Mouse (Mus musculus): ENCODE data around the gene Sik3. TPM values are rescaled to one million over a fixed set of nuclear protein-coding genes. Genes with fewer than 3 reads are reported as not detected.

Sik3 gene
- polyA plus RNA-seq, 2 experiments = 13.7 to 23.9 TPM

- no peak for TF ChIP-seq POLR2A (IDR thresholded peaks at IDR 0.05; ENCODE audit: borderline replicate concordance, extremely low read depth, insufficient read depth, insufficient read length)
- no peak for DNase-seq (ENCODE audit: low spot score)
- ATAC-seq (ENCODE audit: low FRiP score, low read depth) = no peak
- Histone ChIP-seq H3K27ac (replicated peaks; ENCODE audit: low read depth, low read length) (no peak overlapping the region), H3K9ac (ENCODE audit: low read depth, low read length, severe bottlenecking) (no peak overlapping the region), H3K4me2 (replicated peaks; ENCODE audit: low read depth, low read length, severe bottlenecking) (no peak overlapping the region), H3K27me3 (ENCODE audit: control insufficient read depth, insufficient read depth, low read length) (no peaks in the 10 kb centered on the region), H3K4me1 (ENCODE audit: control insufficient read depth, insufficient read depth, low read length) (peaks cover 10% of the 10 kb centered on the region; the same call in 1 of the 2 replicates), H3K9me3 (ENCODE audit: control insufficient read depth, low read length) (no peaks in the 10 kb centered on the region), H3K36me3 (ENCODE audit: control insufficient read depth, insufficient read depth, low read length) (no peaks in the 10 kb centered on the region), H3K4me3 (replicated peaks; ENCODE audit: low read length) (no peak overlapping the region)
- 35% methylated on average over 7 of the region's 7 CpGs for WGBS
Observed at GRCm38 (mm10) chr9:46049525-46049924, 36.9 kb downstream of the Sik3 start.

- H3K4me1 ChIP-seq (ENCODE audit: control insufficient read depth, insufficient read depth, low read length) = peaks cover 10% of the 10 kb centered on the region; the same call in 1 of the 2 replicates
- H3K9me3 ChIP-seq (ENCODE audit: control insufficient read depth, low read length) = no peaks in the 10 kb centered on the region
- 61% methylated on average over 8 of the region's 8 CpGs for WGBS
- H3K4me2 ChIP-seq (replicated peaks; ENCODE audit: low read depth, low read length, severe bottlenecking) = no peak overlapping the region
- H3K27ac ChIP-seq (replicated peaks; ENCODE audit: low read depth, low read length) = no peak overlapping the region
- H3K9ac ChIP-seq (ENCODE audit: low read depth, low read length, severe bottlenecking) = no peak overlapping the region
- H3K4me3 ChIP-seq (replicated peaks; ENCODE audit: low read length) = no peak overlapping the region
- DNase-seq (ENCODE audit: low spot score) = no peak
- no peak for ATAC-seq (ENCODE audit: low FRiP score, low read depth)
- no peak for TF ChIP-seq POLR2A (IDR thresholded peaks at IDR 0.05; ENCODE audit: borderline replicate concordance, extremely low read depth, insufficient read depth, insufficient read length)
- H3K27me3 ChIP-seq (ENCODE audit: control insufficient read depth, insufficient read depth, low read length) = no peaks in the 10 kb centered on the region
- no peaks in the 10 kb centered on the region for H3K36me3 ChIP-seq (ENCODE audit: control insufficient read depth, insufficient read depth, low read length)
Observed at GRCm38 (mm10) chr9:46050203-46050602, 37.6 kb downstream of the Sik3 start.

GRCm38 (mm10) chr9:46053014-46053666 is 40.5 kb downstream of the Sik3 start:
- Histone ChIP-seq H3K4me2 (replicated peaks; ENCODE audit: low read depth, low read length, severe bottlenecking) (no peak overlapping the region), H3K9ac (ENCODE audit: low read depth, low read length, severe bottlenecking) (no peak overlapping the region), H3K4me1 (ENCODE audit: control insufficient read depth, insufficient read depth, low read length) (peaks cover 18% of the 10 kb centered on the region), H3K27me3 (ENCODE audit: control insufficient read depth, insufficient read depth, low read length) (no peaks in the 10 kb centered on the region), H3K27ac (replicated peaks; ENCODE audit: low read depth, low read length) (no peak overlapping the region), H3K4me3 (replicated peaks; ENCODE audit: low read length) (no peak overlapping the region), H3K36me3 (ENCODE audit: control insufficient read depth, insufficient read depth, low read length) (no peaks in the 10 kb centered on the region), H3K9me3 (ENCODE audit: control insufficient read depth, low read length) (no peaks in the 10 kb centered on the region)
- DNase-seq (ENCODE audit: low spot score) (no peak), ATAC-seq (ENCODE audit: low FRiP score, low read depth) (no peak)
- TF ChIP-seq POLR2A (IDR thresholded peaks at IDR 0.05; ENCODE audit: borderline replicate concordance, extremely low read depth, insufficient read depth, insufficient read length) = no peak
- WGBS = 86% methylated on average over 9 of the region's 9 CpGs

GRCm38 (mm10) chr9:46058065-46058464 is 45.4 kb downstream of the Sik3 start:
- H3K4me2 ChIP-seq (replicated peaks; ENCODE audit: low read depth, low read length, severe bottlenecking) = no peak overlapping the region
- peaks cover 8% of the 10 kb centered on the region; the same call in 1 of the 2 replicates for H3K4me1 ChIP-seq (ENCODE audit: control insufficient read depth, insufficient read depth, low read length)
- no peak overlapping the region for H3K27ac ChIP-seq (replicated peaks; ENCODE audit: low read depth, low read length)
- ATAC-seq (ENCODE audit: low FRiP score, low read depth) = no peak
- no peaks in the 10 kb centered on the region for H3K36me3 ChIP-seq (ENCODE audit: control insufficient read depth, insufficient read depth, low read length)
- no peak overlapping the region for H3K9ac ChIP-seq (ENCODE audit: low read depth, low read length, severe bottlenecking)
- H3K4me3 ChIP-seq (replicated peaks; ENCODE audit: low read length) = no peak overlapping the region
- no peaks in the 10 kb centered on the region for H3K9me3 ChIP-seq (ENCODE audit: control insufficient read depth, low read length)
- 81% methylated on average over 3 of the region's 3 CpGs for WGBS
- DNase-seq (ENCODE audit: low spot score) = no peak
- no peak for TF ChIP-seq POLR2A (IDR thresholded peaks at IDR 0.05; ENCODE audit: borderline replicate concordance, extremely low read depth, insufficient read depth, insufficient read length)
- H3K27me3 ChIP-seq (ENCODE audit: control insufficient read depth, insufficient read depth, low read length) = no peaks in the 10 kb centered on the region

- no peak for TF ChIP-seq POLR2A (IDR thresholded peaks at IDR 0.05; ENCODE audit: borderline replicate concordance, extremely low read depth, insufficient read depth, insufficient read length)
- peaks cover 8% of the 10 kb centered on the region; the same call in 1 of the 2 replicates for H3K4me1 ChIP-seq (ENCODE audit: control insufficient read depth, insufficient read depth, low read length)
- H3K9ac ChIP-seq (ENCODE audit: low read depth, low read length, severe bottlenecking) = no peak overlapping the region
- no peak overlapping the region for H3K4me2 ChIP-seq (replicated peaks; ENCODE audit: low read depth, low read length, severe bottlenecking)
- 85% methylated on average over 2 of the region's 2 CpGs for WGBS
- H3K27me3 ChIP-seq (ENCODE audit: control insufficient read depth, insufficient read depth, low read length) = no peaks in the 10 kb centered on the region
- DNase-seq (ENCODE audit: low spot score) (no peak), ATAC-seq (ENCODE audit: low FRiP score, low read depth) (no peak)
- H3K9me3 ChIP-seq (ENCODE audit: control insufficient read depth, low read length) = no peaks in the 10 kb centered on the region
- H3K27ac ChIP-seq (replicated peaks; ENCODE audit: low read depth, low read length) = no peak overlapping the region
- no peaks in the 10 kb centered on the region for H3K36me3 ChIP-seq (ENCODE audit: control insufficient read depth, insufficient read depth, low read length)
- H3K4me3 ChIP-seq (replicated peaks; ENCODE audit: low read length) = no peak overlapping the region
Observed at GRCm38 (mm10) chr9:46060249-46060648, 47.6 kb downstream of the Sik3 start.
